In genomic region chr8:89038920-89039319, GRCm38 (mm10) we compare ENCODE assay signal across 15 mouse cellular contexts. TPM values are rescaled to one million over a fixed set of nuclear protein-coding genes. Genes with fewer than 3 reads are reported as not detected.
DNase-seq lines count a peak whose midpoint lies in the region; ATAC-seq and TF ChIP-seq lines count a peak whose summit lies in the region.
"Had no signal": no experiment of that assay in that cellular context is flagged by ENCODE, and none has a peak within 500 bp of the region (broad histone marks: within the 10 kb centered on the region; RNA-seq: fewer than 3 reads in every experiment).

No protein-coding gene starts in this region.

- H3K9ac ChIP-seq in forebrain, postnatal 0 days = peak overlapping the region; percentile 25; the same call in 1 of the 2 replicates
- 0 out of 2 replicates have a peak overlapping the region, but pooled peaks have one; percentile 45 for H3K9ac ChIP-seq in limb, embryonic 13.5 days
- H3K9ac ChIP-seq in neural tube, embryonic 15.5 days (replicated peaks) = no peak overlapping the region

- no peaks in the 10 kb centered on the region for H3K36me3 ChIP-seq in forebrain, postnatal 0 days (ENCODE audit: insufficient read depth)
- H3K36me3 ChIP-seq in limb, embryonic 13.5 days = no peaks in the 10 kb centered on the region
- no peaks in the 10 kb centered on the region for H3K36me3 ChIP-seq in neural tube, embryonic 15.5 days

- peak overlapping the region; percentile 93 for H3K27ac ChIP-seq in layer of hippocampus, adult 2 months
- no peak overlapping the region for H3K27ac ChIP-seq in forebrain, postnatal 0 days (ENCODE audit: low read depth, low read length)
- H3K27ac ChIP-seq in limb, embryonic 13.5 days = no peak overlapping the region
- H3K27ac ChIP-seq in neural tube, embryonic 15.5 days (replicated peaks) = no peak overlapping the region

- H3K4me3 ChIP-seq in layer of hippocampus, adult 2 months = peak overlapping the region; percentile 64
- H3K4me3 ChIP-seq in forebrain, postnatal 0 days (ENCODE audit: low read depth, low read length) = no peak overlapping the region
- peak overlapping the region; percentile 70 for H3K4me3 ChIP-seq in limb, embryonic 13.5 days
- 0 out of 2 replicates have a peak overlapping the region, but pooled peaks have one; percentile 3 for H3K4me3 ChIP-seq in neural tube, embryonic 15.5 days (replicated peaks)
- H3K4me3 ChIP-seq: myocyte had no signal

- peak overlapping the region; percentile 82 for H3K4me2 ChIP-seq in forebrain, postnatal 0 days (ENCODE audit: low read depth)
- peak overlapping the region; percentile 76 for H3K4me2 ChIP-seq in limb, embryonic 13.5 days (replicated peaks)
- H3K4me2 ChIP-seq in neural tube, embryonic 15.5 days = peak overlapping the region; percentile 13; the same call in 1 of the 2 replicates

- no peaks in the 10 kb centered on the region for H3K9me3 ChIP-seq in forebrain, postnatal 0 days (ENCODE audit: low read length)
- no peaks in the 10 kb centered on the region for H3K9me3 ChIP-seq in limb, embryonic 13.5 days
- H3K9me3 ChIP-seq in neural tube, embryonic 15.5 days (replicated peaks) = no peaks in the 10 kb centered on the region

- H3K27me3 ChIP-seq in forebrain, postnatal 0 days (ENCODE audit: insufficient read depth, low read length) = 0 out of 2 replicates have a peak, but pooled peaks cover 5% of the 10 kb centered on the region
- H3K27me3 ChIP-seq in limb, embryonic 13.5 days = peaks cover 39% of the 10 kb centered on the region
- H3K27me3 ChIP-seq in neural tube, embryonic 15.5 days (replicated peaks) = peaks cover 7% of the 10 kb centered on the region

- 30% methylated on average over 4 of the region's 4 CpGs for WGBS in forebrain, postnatal 0 days
- 52% methylated on average over 4 of the region's 4 CpGs for WGBS in limb, embryonic 13.5 days
- whole genome bisulfite sequencing in neural tube, embryonic 15.5 days = 42% methylated on average over 4 of the region's 4 CpGs

- no peak for DNase-seq in layer of hippocampus, adult 2 months (ENCODE audit: low spot score in 2 of 2)
- DNase-seq in layer of hippocampus, postnatal 14 days (ENCODE audit: low spot score in 2 of 2) = no peak
- no peak for DNase-seq in forebrain, postnatal 0 days
- no peak for DNase-seq in urinary bladder, adult 18-20 months (ENCODE audit: low spot score in 2 of 2)
- no peak for DNase-seq in adrenal gland, postnatal 14 days
- DNase-seq: cerebellum, postnatal 25 days; gastrocnemius, postnatal 25 days; liver; lung, postnatal 14 days; right cerebral cortex, postnatal 25 days; thymus, postnatal 25 days had no signal

- no peak for TF ChIP-seq CTCF in layer of hippocampus, adult 2 months (conservative IDR thresholded peaks at IDR 0.05)
- TF ChIP-seq CTCF in forebrain, postnatal 0 days (IDR thresholded peaks at IDR 0.05; ENCODE audit: low read depth) = no peak

- no peak for ATAC-seq in forebrain, postnatal 0 days
- ATAC-seq in limb, embryonic 13.5 days (ENCODE audit: low FRiP score, low read depth) = no peak
- no peak for ATAC-seq in neural tube, embryonic 15.5 days (ENCODE audit: low FRiP score)

- H3K4me1 ChIP-seq in forebrain, postnatal 0 days (ENCODE audit: insufficient read depth) = peaks cover 9% of the 10 kb centered on the region; the same call in 1 of the 2 replicates
- peaks cover 42% of the 10 kb centered on the region for H3K4me1 ChIP-seq in limb, embryonic 13.5 days
- peaks cover 34% of the 10 kb centered on the region for H3K4me1 ChIP-seq in neural tube, embryonic 15.5 days

RNA-seq across cellular contexts. Expression of gene Sall1, which starts 5.0 kb away (rescaled TPM):
- total RNA-seq in layer of hippocampus, adult 2 months (2021) = 10 to 100 TPM; 12.9 to 13.7 TPM
- total RNA-seq in layer of hippocampus, postnatal 14 days (2021) = 10 to 100 TPM; 15.8 to 15.9 TPM
- total RNA-seq in forebrain, postnatal 0 days (2014; rRNA removed) = 9.3 and 11.1 TPM in 2 replicates
- polyA plus RNA-seq in forebrain, postnatal 0 days (2015; fragmentation: Nextera tagmentation; extraction: Ambion mirVana) = 3.1 and 4.7 TPM in 2 replicates
- polyA plus RNA-seq in limb, embryonic 13.5 days (2015; fragmentation: Nextera tagmentation; extraction: Ambion mirVana) = 13.2 and 15.3 TPM in 2 replicates
- 11.6 and 11.7 TPM in 2 replicates for polyA plus RNA-seq in neural tube, embryonic 15.5 days (2015; fragmentation: Nextera tagmentation; extraction: Ambion mirVana)
- 0.26 and 2.9 TPM in 2 replicates for total RNA-seq in adrenal gland, postnatal 14 days (2021)
- total RNA-seq: gastrocnemius, postnatal 25 days; hematopoietic stem cell, adult 5-6 weeks had no signal
- polyA plus RNA-seq: myocyte had no signal

Comparison
In these comparisons a context has a peak if more than half of its experiments do, and no peak if none do; other contexts are left out.
1. H3K4me2 ChIP-seq: peak in every context shown above with its lines; median percentile 82 in forebrain, postnatal 0 days; 76 in limb, embryonic 13.5 days; 13 in neural tube, embryonic 15.5 days.